Mouse (Mus musculus): ENCODE data around the gene Il1rapl1. TPM values are rescaled to one million over a fixed set of nuclear protein-coding genes. Genes with fewer than 3 reads are reported as not detected.
"Not testable (repeated sequence)": the region's sequence is repeated elsewhere in the genome, so short reads cannot be mapped to it uniquely, and the experiment has no call there.

Il1rapl1 gene
- polyA plus RNA-seq, 1 experiment from 2014 or later = 0.19 TPM

GRCm38 (mm10) chrX:87600914-87601313 lies 514.5 kb downstream of the Il1rapl1 start:
- Histone ChIP-seq H3K4me3 (ENCODE audit: low read depth, low read length) (no peak overlapping the region), H3K9ac (ENCODE audit: low read length) (no peak overlapping the region), H3K36me3 (ENCODE audit: control insufficient read depth, insufficient read depth, low read length) (no peaks in the 10 kb centered on the region), H3K4me2 (replicated peaks; ENCODE audit: low read depth) (no peak overlapping the region), H3K9me3 (ENCODE audit: control insufficient read depth, low read length) (no peaks in the 10 kb centered on the region), H3K4me1 (replicated peaks; ENCODE audit: control insufficient read depth, insufficient read depth) (no peaks in the 10 kb centered on the region), H3K27ac (replicated peaks) (no peak overlapping the region), H3K27me3 (ENCODE audit: control insufficient read depth, insufficient read depth, low read length) (no peaks in the 10 kb centered on the region)
- DNase-seq (ENCODE audit: low spot score) = no peak
- TF ChIP-seq CTCF (IDR thresholded peaks at IDR 0.05; ENCODE audit: low read depth) = peak; percentile 36
- no peak for TF ChIP-seq EP300 (optimal IDR thresholded peaks at IDR 0.05)
- ATAC-seq (ENCODE audit: low FRiP score, low TSS enrichment) = no peak

GRCm38 (mm10) chrX:87507997-87508396 lies 607.4 kb downstream of the Il1rapl1 start:
- H3K4me2 ChIP-seq (replicated peaks; ENCODE audit: low read depth) = no peak overlapping the region
- H3K4me3 ChIP-seq (ENCODE audit: low read depth, low read length) = no peak overlapping the region
- no peak for DNase-seq (ENCODE audit: low spot score)
- H3K36me3 ChIP-seq (ENCODE audit: control insufficient read depth, insufficient read depth, low read length) = no peaks in the 10 kb centered on the region
- ATAC-seq (ENCODE audit: low FRiP score, low TSS enrichment) = no peak
- H3K9ac ChIP-seq (ENCODE audit: low read length) = no peak overlapping the region
- H3K4me1 ChIP-seq (replicated peaks; ENCODE audit: control insufficient read depth, insufficient read depth) = no peaks in the 10 kb centered on the region
- no peaks in the 10 kb centered on the region for H3K9me3 ChIP-seq (ENCODE audit: control insufficient read depth, low read length)
- no peak overlapping the region for H3K27ac ChIP-seq (replicated peaks)
- H3K27me3 ChIP-seq (ENCODE audit: control insufficient read depth, insufficient read depth, low read length) = no peaks in the 10 kb centered on the region
- TF ChIP-seq CTCF (IDR thresholded peaks at IDR 0.05; ENCODE audit: low read depth) (no peak), EP300 (optimal IDR thresholded peaks at IDR 0.05) (no peak)

GRCm38 (mm10) chrX:87502604-87503003 lies 612.8 kb downstream of the Il1rapl1 start:
- Histone ChIP-seq H3K4me3 (ENCODE audit: low read depth, low read length) (no peak overlapping the region), H3K36me3 (ENCODE audit: control insufficient read depth, insufficient read depth, low read length) (no peaks in the 10 kb centered on the region), H3K4me2 (replicated peaks; ENCODE audit: low read depth) (no peak overlapping the region), H3K9me3 (ENCODE audit: control insufficient read depth, low read length) (no peaks in the 10 kb centered on the region), H3K9ac (ENCODE audit: low read length) (no peak overlapping the region), H3K4me1 (replicated peaks; ENCODE audit: control insufficient read depth, insufficient read depth) (no peaks in the 10 kb centered on the region), H3K27ac (replicated peaks) (no peak overlapping the region), H3K27me3 (ENCODE audit: control insufficient read depth, insufficient read depth, low read length) (no peaks in the 10 kb centered on the region)
- TF ChIP-seq EP300 (optimal IDR thresholded peaks at IDR 0.05) (no peak), CTCF (IDR thresholded peaks at IDR 0.05; ENCODE audit: low read depth) (no peak)
- DNase-seq (ENCODE audit: low spot score) (no peak), ATAC-seq (ENCODE audit: low FRiP score, low TSS enrichment) (no peak)
- WGBS = 62% methylated on average over 5 of the region's 5 CpGs

GRCm38 (mm10) chrX:87483416-87483815 lies 632.0 kb downstream of the Il1rapl1 start:
- 81% methylated on average over 1 of the region's 1 CpGs for WGBS
- H3K9me3 ChIP-seq (ENCODE audit: control insufficient read depth, low read length) = no peaks in the 10 kb centered on the region
- H3K36me3 ChIP-seq (ENCODE audit: control insufficient read depth, insufficient read depth, low read length) = no peaks in the 10 kb centered on the region
- no peak for TF ChIP-seq EP300 (optimal IDR thresholded peaks at IDR 0.05)
- TF ChIP-seq CTCF (IDR thresholded peaks at IDR 0.05; ENCODE audit: low read depth) = no peak
- no peak overlapping the region for H3K9ac ChIP-seq (ENCODE audit: low read length)
- H3K4me2 ChIP-seq (replicated peaks; ENCODE audit: low read depth) = no peak overlapping the region
- no peak overlapping the region for H3K4me3 ChIP-seq (ENCODE audit: low read depth, low read length)
- H3K27ac ChIP-seq (replicated peaks) = no peak overlapping the region
- no peaks in the 10 kb centered on the region for H3K4me1 ChIP-seq (replicated peaks; ENCODE audit: control insufficient read depth, insufficient read depth)
- no peaks in the 10 kb centered on the region for H3K27me3 ChIP-seq (ENCODE audit: control insufficient read depth, insufficient read depth, low read length)
- DNase-seq (ENCODE audit: low spot score) = no peak
- no peak for ATAC-seq (ENCODE audit: low FRiP score, low TSS enrichment)

- WGBS = 67% methylated on average over 11 of the region's 11 CpGs
- ATAC-seq (ENCODE audit: low FRiP score, low TSS enrichment) = peak; percentile 95
Measured at GRCm38 (mm10) chrX:87238191-87238590, 877.3 kb downstream of the Il1rapl1 start.

GRCm38 (mm10) chrX:87225280-87225679 lies 890.2 kb downstream of the Il1rapl1 start:
- Histone ChIP-seq H3K27me3 (ENCODE audit: control insufficient read depth, insufficient read depth, low read length) (no peaks in the 10 kb centered on the region), H3K36me3 (ENCODE audit: control insufficient read depth, insufficient read depth, low read length) (no peaks in the 10 kb centered on the region), H3K4me2 (replicated peaks; ENCODE audit: low read depth) (no peak overlapping the region), H3K4me3 (ENCODE audit: low read depth, low read length) (no peak overlapping the region), H3K27ac (replicated peaks) (no peak overlapping the region), H3K9me3 (ENCODE audit: control insufficient read depth, low read length) (no peaks in the 10 kb centered on the region), H3K4me1 (replicated peaks; ENCODE audit: control insufficient read depth, insufficient read depth) (no peaks in the 10 kb centered on the region), H3K9ac (ENCODE audit: low read length) (no peak overlapping the region)
- ATAC-seq (ENCODE audit: low FRiP score, low TSS enrichment) (no peak), DNase-seq (ENCODE audit: low spot score) (no peak)
- TF ChIP-seq EP300 (optimal IDR thresholded peaks at IDR 0.05) = no peak
- TF ChIP-seq CTCF (IDR thresholded peaks at IDR 0.05; ENCODE audit: low read depth) = no peak

More at GRCm38 (mm10) chrX:87238191-87238590, 877.3 kb downstream of the Il1rapl1 start:
- not testable (repeated sequence) for H3K27me3 ChIP-seq (ENCODE audit: control insufficient read depth, insufficient read depth, low read length); H3K4me2 ChIP-seq (replicated peaks; ENCODE audit: low read depth); H3K27ac ChIP-seq (replicated peaks); H3K4me1 ChIP-seq (replicated peaks; ENCODE audit: control insufficient read depth, insufficient read depth); H3K9ac ChIP-seq (ENCODE audit: low read length); H3K36me3 ChIP-seq (ENCODE audit: control insufficient read depth, insufficient read depth, low read length); H3K4me3 ChIP-seq (ENCODE audit: low read depth, low read length); H3K9me3 ChIP-seq (ENCODE audit: control insufficient read depth, low read length)
- peak; percentile 84 for DNase-seq (ENCODE audit: low spot score)
